Mouse (Mus musculus) midbrain, embryonic 16.5 days (tissue): Measurements from ENCODE around the gene Rln3. TPM values are rescaled to one million over a fixed set of nuclear protein-coding genes. Genes with fewer than 3 reads are reported as not detected.

Experiments
- ATAC-seq: fragments of 200-750 bp; cut with Nextera tagmentation; 2 replicates; pipeline ENCODE4 v1.8.0; 2017; ENCODE audit warnings: moderate TSS enrichment
- H3K27ac ChIP-seq: fragments of 300-500 bp; sonication (generic); 2 replicates; pipeline ENCODE4 v1.5.1; 2014; ENCODE audit warnings: mild to moderate bottlenecking, low read length, mixed read lengths
- H3K27me3 ChIP-seq: fragments of 300-500 bp; sonication (generic); 2 replicates; pipeline ENCODE4 v1.6.1; 2014; ENCODE audit warnings: low read depth, low read length, mixed read lengths; ENCODE audit not compliant: control insufficient read depth, insufficient read depth
- H3K36me3 ChIP-seq: fragments of 300-500 bp; sonication (generic); 2 replicates; pipeline ENCODE4 v1.6.1; 2014; ENCODE audit warnings: mild to moderate bottlenecking, low read length, moderate library complexity, mixed read lengths; ENCODE audit not compliant: control insufficient read depth, insufficient read depth
- H3K4me1 ChIP-seq: fragments of 300-500 bp; sonication (generic); 2 replicates; pipeline ENCODE4 v1.6.1; 2014; ENCODE audit warnings: mild to moderate bottlenecking, low read length, mixed read lengths; ENCODE audit not compliant: control insufficient read depth, insufficient read depth
- H3K4me2 ChIP-seq: fragments of 300-500 bp; sonication (generic); 2 replicates; pipeline ENCODE4 v1.6.1; 2014; ENCODE audit warnings: mild to moderate bottlenecking, low read length, mixed read lengths
- H3K4me3 ChIP-seq: fragments of 300-500 bp; sonication (generic); 2 replicates; pipeline ENCODE4 v1.5.1; 2014; ENCODE audit warnings: low read depth, mild to moderate bottlenecking, low read length, moderate library complexity, mixed read lengths
- H3K9ac ChIP-seq: fragments of 300-500 bp; sonication (generic); 2 replicates; pipeline ENCODE4 v1.6.1; 2014; ENCODE audit warnings: low read depth, low read length, mixed read lengths
- H3K9me3 ChIP-seq: fragments of 300-500 bp; sonication (generic); replicated peaks from 2 replicates; pipeline ENCODE4 v1.6.1; 2014; ENCODE audit warnings: mild to moderate bottlenecking, low read length, mixed read lengths; ENCODE audit not compliant: control insufficient read depth, poor library complexity, severe bottlenecking
- WGBS: fragments of 180-500 bp; shearing (Covaris S2); extraction: QIAGEN DNeasy Blood & Tissue Kit; methylation state at CpG from one replicate; pipeline ENCODE4 v1.1.7; 2014; 5-methylcytosine and 5-hydroxymethylcytosine counted together
- polyA plus RNA-seq: library from polyadenylated mRNA; unstranded; fragments of >200 nt; fragmentation: Nextera tagmentation; extraction: Ambion mirVana; gene quantifications from 2 replicates; pipeline ENCODE4 v1.2.1, GENCODE M21; 2015

Gene Rln3
- polyA plus RNA-seq = 0.72 and 1.9 TPM in 2 replicates

- Histone ChIP-seq H3K4me2 (no peak within 1 kb of the TSS), H3K9ac (peak within 1 kb of the TSS; percentile 30; the same call in 1 of the 2 replicates), H3K36me3 (no peaks in the 10 kb centered on the region), H3K27ac (no peak within 1 kb of the TSS), H3K27me3 (peaks cover 42% of the 10 kb centered on the region), H3K4me1 (peaks cover 6% of the 10 kb centered on the region; the same call in 1 of the 2 replicates), H3K4me3 (no peak within 1 kb of the TSS), H3K9me3 (no peaks in the 10 kb centered on the region)
- no peak for ATAC-seq
- WGBS = 7% methylated on average over 9 of the region's 9 CpGs
These were observed at the start of gene Rln3 for GRCm38 (mm10) chr8:84044900-84045299. Rln3 (minus strand) TSS chr8:84045000.

- Histone ChIP-seq H3K4me2 (no peak overlapping the region), H3K9ac (no peak overlapping the region), H3K4me3 (no peak overlapping the region), H3K27ac (no peak overlapping the region), H3K36me3 (peaks cover 51% of the 10 kb centered on the region), H3K4me1 (no peaks in the 10 kb centered on the region), H3K9me3 (no peaks in the 10 kb centered on the region), H3K27me3 (no peaks in the 10 kb centered on the region)
- 98% methylated on average over 8 of the region's 8 CpGs for WGBS
- no peak for ATAC-seq
These were observed 45.8 kb upstream of the Rln3 start for GRCm38 (mm10) chr8:84090585-84090984.

GRCm38 (mm10) chr8:84089277-84089676 lies 44.5 kb upstream of the Rln3 start:
- 81% methylated on average over 9 of the region's 9 CpGs for WGBS
- no peak overlapping the region for H3K27ac ChIP-seq
- no peaks in the 10 kb centered on the region for H3K27me3 ChIP-seq
- H3K9me3 ChIP-seq = no peaks in the 10 kb centered on the region
- no peaks in the 10 kb centered on the region for H3K4me1 ChIP-seq
- H3K9ac ChIP-seq = no peak overlapping the region
- H3K4me2 ChIP-seq = no peak overlapping the region
- ATAC-seq = no peak
- no peak overlapping the region for H3K4me3 ChIP-seq
- H3K36me3 ChIP-seq = peaks cover 44% of the 10 kb centered on the region

GRCm38 (mm10) chr8:84087821-84088220 lies 43.0 kb upstream of the Rln3 start:
- peaks cover 46% of the 10 kb centered on the region for H3K36me3 ChIP-seq
- no peak overlapping the region for H3K27ac ChIP-seq
- H3K4me1 ChIP-seq = no peaks in the 10 kb centered on the region; the same call in 1 of the 2 replicates
- no peak overlapping the region for H3K4me2 ChIP-seq
- no peaks in the 10 kb centered on the region for H3K9me3 ChIP-seq
- WGBS = 96% methylated on average over 14 of the region's 14 CpGs
- H3K27me3 ChIP-seq = no peaks in the 10 kb centered on the region
- no peak overlapping the region for H3K4me3 ChIP-seq
- no peak overlapping the region for H3K9ac ChIP-seq
- ATAC-seq = no peak

GRCm38 (mm10) chr8:84087156-84087555 lies 42.4 kb upstream of the Rln3 start:
- H3K27me3 ChIP-seq = no peaks in the 10 kb centered on the region
- no peak overlapping the region for H3K4me2 ChIP-seq
- H3K36me3 ChIP-seq = peaks cover 46% of the 10 kb centered on the region
- H3K9me3 ChIP-seq = no peaks in the 10 kb centered on the region
- no peak for ATAC-seq
- H3K27ac ChIP-seq = no peak overlapping the region
- H3K4me1 ChIP-seq = no peaks in the 10 kb centered on the region; the same call in 1 of the 2 replicates
- H3K4me3 ChIP-seq = no peak overlapping the region
- WGBS = 91% methylated on average over 7 of the region's 7 CpGs
- H3K9ac ChIP-seq = no peak overlapping the region

- Histone ChIP-seq H3K9me3 (no peaks in the 10 kb centered on the region), H3K4me3 (no peak overlapping the region), H3K27me3 (no peaks in the 10 kb centered on the region), H3K27ac (no peak overlapping the region), H3K4me2 (no peak overlapping the region), H3K36me3 (peaks cover 50% of the 10 kb centered on the region), H3K9ac (peak overlapping the region; percentile 30; the same call in 1 of the 2 replicates), H3K4me1 (no peaks in the 10 kb centered on the region; the same call in 1 of the 2 replicates)
- no peak for ATAC-seq
- 35% methylated on average over 40 of the region's 42 CpGs for WGBS
These were observed 39.7 kb upstream of the Rln3 start for GRCm38 (mm10) chr8:84084341-84085115.

- WGBS = 14% methylated on average over 8 of the region's 8 CpGs
- ATAC-seq = 0 out of 2 replicates have a peak, but pooled peaks have one; percentile 19
- no peak overlapping the region for H3K4me3 ChIP-seq
These were observed 39.0 kb upstream of the Rln3 start for GRCm38 (mm10) chr8:84083829-84084241.

GRCm38 (mm10) chr8:84079206-84079605 lies 34.4 kb upstream of the Rln3 start:
- no peak overlapping the region for H3K4me2 ChIP-seq
- peaks cover 47% of the 10 kb centered on the region for H3K36me3 ChIP-seq
- H3K4me3 ChIP-seq = no peak overlapping the region
- H3K9ac ChIP-seq = no peak overlapping the region
- no peaks in the 10 kb centered on the region for H3K27me3 ChIP-seq
- no peaks in the 10 kb centered on the region; the same call in 1 of the 2 replicates for H3K4me1 ChIP-seq
- 81% methylated on average over 5 of the region's 5 CpGs for WGBS
- no peak for ATAC-seq
- H3K27ac ChIP-seq = no peak overlapping the region
- H3K9me3 ChIP-seq = no peaks in the 10 kb centered on the region

More at GRCm38 (mm10) chr8:84083829-84084241, 39.0 kb upstream of the Rln3 start:
- Histone ChIP-seq H3K4me2 (no peak overlapping the region), H3K27me3 (no peaks in the 10 kb centered on the region), H3K9me3 (no peaks in the 10 kb centered on the region), H3K27ac (no peak overlapping the region), H3K4me1 (no peaks in the 10 kb centered on the region; the same call in 1 of the 2 replicates), H3K9ac (no peak overlapping the region), H3K36me3 (peaks cover 50% of the 10 kb centered on the region)

GRCm38 (mm10) chr8:84076849-84077248 lies 32.0 kb upstream of the Rln3 start:
- Histone ChIP-seq H3K4me1 (peaks cover 21% of the 10 kb centered on the region), H3K27me3 (no peaks in the 10 kb centered on the region), H3K4me2 (no peak overlapping the region), H3K27ac (no peak overlapping the region), H3K36me3 (peaks cover 31% of the 10 kb centered on the region), H3K9me3 (no peaks in the 10 kb centered on the region), H3K4me3 (no peak overlapping the region), H3K9ac (no peak overlapping the region)
- no peak for ATAC-seq
- WGBS = 83% methylated on average over 3 of the region's 3 CpGs
